Mouse (Mus musculus) heart, adult 2 months (tissue): ENCODE data around the gene Wars. TPM values are rescaled to one million over a fixed set of nuclear protein-coding genes. Genes with fewer than 3 reads are reported as not detected.

ENCODE experiments used
- DNase-seq, 2 experiments: peaks; one replicate each; pipeline ENCODE4 v3.0.0; 2021
- H3K27ac ChIP-seq: fragments of 200-600 bp; 2 replicates; pipeline ENCODE4 v1.8.1; 2022
- H3K27me3 ChIP-seq: fragments of 200-500 bp; 2 replicates; pipeline ENCODE4 v1.6.1; 2012; ENCODE audit warnings: mild to moderate bottlenecking, low read length, inconsistent platforms, mixed read lengths; ENCODE audit not compliant: control insufficient read depth, insufficient read depth
- H3K36me3 ChIP-seq: fragments of 200-500 bp; 2 replicates; pipeline ENCODE4 v1.6.1; 2012; ENCODE audit warnings: low read length, inconsistent platforms; ENCODE audit not compliant: control insufficient read depth, insufficient read depth
- H3K4me1 ChIP-seq: fragments of 200-500 bp; 2 replicates; pipeline ENCODE4 v1.6.1; 2011; ENCODE audit warnings: low read length; ENCODE audit not compliant: control insufficient read depth, insufficient read depth
- H3K4me3 ChIP-seq: fragments of 200-600 bp; 2 replicates; pipeline ENCODE4 v1.8.1; 2022
- H3K79me2 ChIP-seq: fragments of 200-500 bp; replicated peaks from 2 replicates; pipeline ENCODE4 v1.6.1; 2012; ENCODE audit warnings: mild to moderate bottlenecking, inconsistent platforms, low read length, moderate library complexity, mixed read lengths; ENCODE audit not compliant: control insufficient read depth, insufficient read depth
- H3K9ac ChIP-seq: fragments of 200-500 bp; 2 replicates; pipeline ENCODE4 v1.6.1; 2012; ENCODE audit warnings: low read depth, mild to moderate bottlenecking, control low read depth, inconsistent platforms, low read length, mixed read lengths
- CTCF ChIP-seq: fragments of 200-600 bp; IDR thresholded peaks from 2 replicates; pipeline ENCODE4 v1.8.1; 2022; ENCODE audit warnings: antibody characterized with exemption, mild to moderate bottlenecking, moderate library complexity
- EP300 ChIP-seq: fragments of 200-500 bp; IDR thresholded peaks from 2 replicates; pipeline ENCODE4 v1.6.1; 2011; ENCODE audit warnings: low read depth, low read length, control low read depth; ENCODE audit not compliant: insufficient read depth
- POLR2A ChIP-seq: fragments of 200-500 bp; IDR thresholded peaks from 2 replicates; pipeline ENCODE4 v1.6.1; 2011; ENCODE audit warnings: mild to moderate bottlenecking, low read depth, low read length, control low read depth; ENCODE audit not compliant: insufficient read depth
- WGBS: fragments of 180-500 bp; shearing (Covaris S2); methylation state at CpG from one replicate; pipeline ENCODE4 v1.1.7; 2018; 5-methylcytosine and 5-hydroxymethylcytosine counted together
- intact Hi-C: fragments of 180-260 bp; cut with DNase I; formaldehyde crosslinking; loops from one replicate; pipeline ENCODE4 v1.15.1; 2025
- long read RNA-seq: library from polyadenylated mRNA; stranded (forward); transcript quantifications from one replicate; pipeline ENCODE4 v2.0.0, GENCODE M21; 2021
- polyA plus RNA-seq: library from polyadenylated mRNA; depleted of rRNA; stranded (reverse); fragments of >200 nt; gene quantifications from 2 replicates; pipeline ENCODE4 v1.2.3, GENCODE M21; 2012; rRNA removed
- total RNA-seq, 2 experiments: library from RNA; stranded (reverse); gene quantifications; 2 replicates each; pipeline ENCODE4 v1.2.3; 2021

Gene Wars
- 10 to 100 TPM; 29.8 to 42.4 TPM for total RNA-seq
- polyA plus RNA-seq = 43.6 and 60.2 TPM in 2 replicates
- long read RNA-seq, transcript Wars-201 (10 exons, 2,831 nt) = major isoform, 46 of 65 reads
- long read RNA-seq, partial matches to known transcripts = 4 of 65 reads
- long read RNA-seq, other reads (novel, unspliced or antisense) = 11 of 65 reads

DNA sequence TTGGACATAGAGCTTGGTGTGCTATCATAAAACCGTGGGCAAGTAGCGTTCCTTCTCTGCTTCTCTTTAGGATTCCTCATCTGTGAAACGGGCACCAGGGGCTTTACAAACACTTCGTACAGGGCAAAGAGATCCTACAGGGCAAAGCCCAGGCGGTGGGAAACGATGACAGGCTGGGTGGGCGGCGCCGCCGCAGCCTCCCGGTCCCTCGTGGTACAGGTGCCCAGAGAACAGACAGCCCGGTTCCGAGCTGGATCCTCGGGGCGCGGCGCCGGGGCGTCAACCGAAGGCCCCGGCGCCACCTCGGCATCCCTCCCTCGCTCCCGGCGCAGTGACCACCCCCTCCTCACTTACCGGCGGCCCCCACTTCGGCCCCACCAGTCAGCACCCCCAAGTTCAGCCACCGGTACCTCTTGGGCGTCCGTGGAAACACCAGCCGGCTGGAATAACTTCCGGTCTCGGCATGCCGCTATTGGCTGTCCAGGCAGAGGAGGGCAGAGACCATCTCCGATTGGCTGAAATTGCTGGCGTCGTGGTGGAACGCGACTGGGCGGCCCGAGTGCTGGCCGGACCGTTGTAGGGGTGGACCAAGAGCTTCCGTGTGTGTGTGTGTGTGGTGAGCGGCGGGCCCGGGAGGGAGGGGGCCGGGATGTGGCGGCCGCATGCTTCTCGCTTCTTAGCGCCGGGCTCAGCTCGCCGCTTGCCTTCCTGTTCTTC lies at the start of gene Wars:
Wars (minus strand) TSS at position 460 of the 717 bp plus-strand sequence.
- Histone ChIP-seq H3K36me3 (no peaks in the 10 kb centered on the region), H3K27me3 (no peaks in the 10 kb centered on the region), H3K9ac (peak within 1 kb of the TSS; percentile 78), H3K4me1 (peaks cover 3% of the 10 kb centered on the region), H3K79me2 (no peaks in the 10 kb centered on the region), H3K4me3 (peak within 1 kb of the TSS; percentile 74), H3K27ac (peak within 1 kb of the TSS; percentile 79)
- under 1% methylated on average over 58 of the region's 58 CpGs for WGBS
- DNase-seq = peak; percentile 94 to 96
- TF ChIP-seq EP300 = peak; percentile 59; the same call in 1 of the 2 replicates
- TF ChIP-seq POLR2A = peak; percentile 75
- TF ChIP-seq CTCF = no peak
- intact Hi-C loops = loop anchor here (5.0 kb wide), 4 partner anchors 62 to 137 kb away; partner anchors contain the start of gene Yy1

DNA sequence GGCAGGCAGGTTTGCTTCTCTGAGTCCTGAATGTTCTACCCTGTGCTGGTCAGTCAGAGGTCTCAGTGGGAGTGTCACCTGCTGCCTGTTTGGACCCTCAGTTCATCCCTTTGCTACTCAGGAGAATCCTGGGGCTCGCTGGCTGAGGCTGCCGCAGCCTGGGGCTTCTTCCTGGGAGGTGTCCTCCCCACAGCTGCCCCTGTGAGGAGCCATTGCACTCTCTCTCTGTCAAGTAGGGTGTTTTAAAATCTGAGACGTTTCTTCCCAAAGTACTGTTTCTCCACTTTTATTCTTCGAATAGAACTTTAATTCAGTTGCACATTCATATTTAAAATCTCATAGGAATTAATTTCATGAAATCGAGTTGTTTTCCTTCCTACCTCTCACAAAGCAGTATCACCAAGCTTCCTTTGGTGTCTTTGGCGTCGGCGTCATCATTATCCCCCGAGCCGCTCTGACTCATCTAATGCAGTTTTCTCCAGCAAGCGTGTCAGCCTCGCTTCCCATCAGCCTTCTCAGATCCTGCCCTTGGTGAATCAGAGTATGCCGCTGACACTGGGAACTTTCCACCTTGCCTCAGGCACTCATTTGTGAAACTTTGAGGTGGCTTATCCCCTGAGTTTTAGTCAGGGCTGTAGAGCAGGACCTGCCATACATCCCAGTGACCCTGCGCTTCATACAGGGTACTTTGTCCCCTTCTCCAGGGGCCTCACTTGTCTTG lies 48.4 kb upstream of the Wars start:
- H3K27ac ChIP-seq = no peak overlapping the region
- intact Hi-C loops = no loop called here
- DNase-seq = no peak
- no peaks in the 10 kb centered on the region for H3K36me3 ChIP-seq
- no peaks in the 10 kb centered on the region for H3K79me2 ChIP-seq
- 82% methylated on average over 14 of the region's 14 CpGs for WGBS
- TF ChIP-seq CTCF (no peak), POLR2A (no peak), EP300 (no peak)
- H3K9ac ChIP-seq = no peak overlapping the region
- H3K27me3 ChIP-seq = no peaks in the 10 kb centered on the region
- H3K4me1 ChIP-seq = peaks cover under 1% of the 10 kb centered on the region
- H3K4me3 ChIP-seq = no peak overlapping the region

DNA sequence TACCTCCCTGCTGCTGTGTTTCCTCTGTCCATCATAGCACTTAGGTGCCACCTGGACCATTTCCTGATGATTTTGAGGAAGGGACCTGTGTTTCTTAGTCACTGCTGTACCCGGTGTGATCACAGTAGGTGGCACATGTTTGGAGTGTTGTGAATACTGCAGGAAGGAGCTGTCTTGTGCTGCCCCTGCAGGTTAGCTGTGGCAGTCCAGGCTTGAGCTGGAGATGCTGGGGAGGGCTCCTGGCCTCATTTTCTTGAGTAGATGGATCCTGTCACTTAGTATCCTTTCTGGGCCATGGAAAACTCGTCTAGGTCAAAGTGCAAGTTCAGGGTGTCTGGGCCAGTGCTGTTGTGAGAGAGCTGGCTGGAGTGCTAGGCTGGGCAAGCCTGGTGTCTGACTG lies 47.3 kb upstream of the Wars start:
- 50% methylated on average over 2 of the region's 2 CpGs for WGBS
- Histone ChIP-seq H3K36me3 (no peaks in the 10 kb centered on the region), H3K27ac (no peak overlapping the region), H3K4me1 (peaks cover 4% of the 10 kb centered on the region), H3K9ac (no peak overlapping the region), H3K4me3 (no peak overlapping the region), H3K79me2 (no peaks in the 10 kb centered on the region), H3K27me3 (no peaks in the 10 kb centered on the region)
- TF ChIP-seq CTCF = 0 out of 2 replicates have a peak, but pooled peaks have one; percentile 2
- no peak for TF ChIP-seq POLR2A
- no peak for DNase-seq
- intact Hi-C loops = no loop called here

DNA sequence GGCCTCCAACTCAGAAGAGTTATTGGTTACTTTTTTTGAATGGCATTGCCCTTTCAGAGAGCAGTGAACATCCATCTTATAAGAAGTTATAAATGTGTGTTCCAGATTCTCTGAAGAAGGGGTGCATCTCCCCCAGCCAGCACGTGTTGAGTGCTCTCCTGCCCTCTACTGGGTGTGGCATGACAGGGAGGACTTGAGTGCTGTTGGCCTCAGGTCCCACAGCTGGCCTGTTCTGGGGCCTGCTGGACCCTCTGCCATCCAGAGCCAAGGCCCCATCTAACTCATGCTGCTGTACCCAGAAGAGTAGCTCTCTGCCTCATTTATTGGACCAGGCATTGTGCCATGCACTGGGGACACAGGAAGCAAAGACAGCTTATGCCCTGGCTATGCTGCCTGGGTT lies 46.3 kb upstream of the Wars start:
- no peak for TF ChIP-seq EP300
- no peak for DNase-seq
- intact Hi-C loops = no loop called here
- Histone ChIP-seq H3K4me3 (no peak overlapping the region), H3K9ac (no peak overlapping the region), H3K36me3 (no peaks in the 10 kb centered on the region), H3K27me3 (no peaks in the 10 kb centered on the region), H3K27ac (no peak overlapping the region), H3K4me1 (peaks cover 4% of the 10 kb centered on the region), H3K79me2 (no peaks in the 10 kb centered on the region)
- WGBS = 53% methylated on average over 1 of the region's 1 CpGs

DNA sequence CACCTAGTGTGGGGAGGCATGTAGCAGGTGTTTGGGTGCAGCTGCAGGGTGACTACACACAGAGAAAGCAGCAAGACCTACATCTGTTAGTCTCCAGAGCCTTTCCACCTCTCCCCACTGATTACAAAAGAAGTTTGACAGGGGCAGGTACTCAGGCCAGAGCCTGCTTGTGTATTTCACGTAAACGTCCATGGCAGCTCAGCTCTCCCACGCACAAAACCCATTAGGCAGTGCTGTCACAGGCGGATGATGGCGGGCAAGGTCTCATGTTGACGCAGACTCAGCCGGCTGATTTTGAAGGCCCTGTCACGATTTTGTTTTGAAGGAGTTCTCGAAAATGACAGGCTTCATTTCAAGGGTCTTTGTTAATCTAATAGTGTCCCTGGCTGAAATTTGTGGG lies 45.3 kb upstream of the Wars start:
- no peaks in the 10 kb centered on the region for H3K27me3 ChIP-seq
- peaks cover 4% of the 10 kb centered on the region for H3K4me1 ChIP-seq
- intact Hi-C loops = no loop called here
- H3K36me3 ChIP-seq = no peaks in the 10 kb centered on the region
- 94% methylated on average over 9 of the region's 9 CpGs for WGBS
- no peak for TF ChIP-seq EP300
- TF ChIP-seq POLR2A = no peak
- no peak for TF ChIP-seq CTCF
- H3K9ac ChIP-seq = no peak overlapping the region
- H3K27ac ChIP-seq = no peak overlapping the region
- H3K4me3 ChIP-seq = no peak overlapping the region
- H3K79me2 ChIP-seq = no peaks in the 10 kb centered on the region
- DNase-seq = no peak

DNA sequence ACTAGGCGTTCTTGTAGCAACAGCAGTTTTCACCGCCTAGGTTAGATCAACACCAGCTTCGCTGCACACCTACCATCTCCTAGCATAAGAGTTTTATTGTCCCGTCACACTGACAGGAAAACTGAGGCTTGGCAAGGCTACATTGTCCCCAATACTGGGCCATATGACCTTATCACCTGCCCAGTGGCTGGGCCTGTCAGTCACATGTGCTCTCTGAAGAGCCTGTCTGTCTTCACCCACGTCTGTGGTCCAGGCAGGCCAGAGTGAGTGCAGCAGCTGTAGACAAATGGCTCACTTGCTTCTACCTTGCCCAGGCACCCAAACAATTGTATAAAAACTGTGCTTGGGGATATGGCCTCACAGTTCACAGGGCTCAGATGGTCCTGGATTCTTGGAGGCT lies 44.9 kb upstream of the Wars start:
- WGBS = 87% methylated on average over 5 of the region's 5 CpGs
- no peak for DNase-seq
- Histone ChIP-seq H3K4me3 (no peak overlapping the region), H3K4me1 (peaks cover 4% of the 10 kb centered on the region), H3K36me3 (no peaks in the 10 kb centered on the region), H3K9ac (no peak overlapping the region), H3K27me3 (no peaks in the 10 kb centered on the region), H3K27ac (no peak overlapping the region), H3K79me2 (no peaks in the 10 kb centered on the region)
- TF ChIP-seq CTCF (no peak), POLR2A (no peak), EP300 (no peak)
- intact Hi-C loops = no loop called here
